Mouse (Mus musculus): Measurements from ENCODE around the gene Comtd1. TPM values are rescaled to one million over a fixed set of nuclear protein-coding genes. Genes with fewer than 3 reads are reported as not detected.

Comtd1 gene
- polyA plus RNA-seq, 1 experiment = 19.4 TPM

GRCm38 (mm10) chr14:21813216-21813615, 35.6 kb downstream of the Comtd1 start:
- H3K27me3 ChIP-seq (ENCODE audit: control insufficient read depth, insufficient read depth, low read length) = no peaks in the 10 kb centered on the region
- TF ChIP-seq CTCF (IDR thresholded peaks at IDR 0.05; ENCODE audit: extremely low read depth, insufficient read depth, insufficient read length, insufficient replicate concordance) = no peak
- no peak for TF ChIP-seq POLR2A (IDR thresholded peaks at IDR 0.05; ENCODE audit: low read depth, low read length)
- 0 out of 2 replicates have a peak, but pooled peaks cover 2% of the 10 kb centered on the region for H3K4me1 ChIP-seq (ENCODE audit: control insufficient read depth, insufficient read depth, insufficient read length)
- no peaks in the 10 kb centered on the region for H3K36me3 ChIP-seq (ENCODE audit: control insufficient read depth, insufficient read depth, low read length)
- DNase-seq (ENCODE audit: low read depth in 1 of 2, low spot score in 2 of 2) = no peak
- no peak overlapping the region for H3K4me3 ChIP-seq (ENCODE audit: extremely low read depth, insufficient read depth, insufficient read length)
- WGBS = 55% methylated on average over 4 of the region's 4 CpGs
- no peak overlapping the region for H3K27ac ChIP-seq (ENCODE audit: insufficient read depth, low read length)

- peak; percentile 55 to 71 for DNase-seq (ENCODE audit: low read depth in 1 of 2, low spot score in 2 of 2)
- H3K4me1 ChIP-seq (ENCODE audit: control insufficient read depth, insufficient read depth, insufficient read length) = 0 out of 2 replicates have a peak, but pooled peaks cover 2% of the 10 kb centered on the region
- no peaks in the 10 kb centered on the region for H3K36me3 ChIP-seq (ENCODE audit: control insufficient read depth, insufficient read depth, low read length)
- H3K27ac ChIP-seq (ENCODE audit: insufficient read depth, low read length) = no peak overlapping the region
- H3K27me3 ChIP-seq (ENCODE audit: control insufficient read depth, insufficient read depth, low read length) = no peaks in the 10 kb centered on the region
- no peak overlapping the region for H3K4me3 ChIP-seq (ENCODE audit: extremely low read depth, insufficient read depth, insufficient read length)
- TF ChIP-seq CTCF (IDR thresholded peaks at IDR 0.05; ENCODE audit: extremely low read depth, insufficient read depth, insufficient read length, insufficient replicate concordance) (peak; percentile 39; the same call in 1 of the 2 replicates), POLR2A (IDR thresholded peaks at IDR 0.05; ENCODE audit: low read depth, low read length) (no peak)
- 25% methylated on average over 14 of the region's 14 CpGs for WGBS
Observed at GRCm38 (mm10) chr14:21812590-21813162, 36.1 kb downstream of the Comtd1 start.

- Histone ChIP-seq H3K4me1 (ENCODE audit: control insufficient read depth, insufficient read depth, insufficient read length) (0 out of 2 replicates have a peak, but pooled peaks cover 2% of the 10 kb centered on the region), H3K4me3 (ENCODE audit: extremely low read depth, insufficient read depth, insufficient read length) (no peak overlapping the region), H3K27ac (ENCODE audit: insufficient read depth, low read length) (no peak overlapping the region), H3K36me3 (ENCODE audit: control insufficient read depth, insufficient read depth, low read length) (no peaks in the 10 kb centered on the region), H3K27me3 (ENCODE audit: control insufficient read depth, insufficient read depth, low read length) (no peaks in the 10 kb centered on the region)
- TF ChIP-seq POLR2A (IDR thresholded peaks at IDR 0.05; ENCODE audit: low read depth, low read length) (no peak), CTCF (IDR thresholded peaks at IDR 0.05; ENCODE audit: extremely low read depth, insufficient read depth, insufficient read length, insufficient replicate concordance) (no peak)
- DNase-seq (ENCODE audit: low read depth in 1 of 2, low spot score in 2 of 2) = no peak
- WGBS = 84% methylated on average over 10 of the region's 10 CpGs
Observed at GRCm38 (mm10) chr14:21811744-21812393, 36.9 kb downstream of the Comtd1 start.

- Histone ChIP-seq H3K27me3 (ENCODE audit: control insufficient read depth, insufficient read depth, low read length) (no peaks in the 10 kb centered on the region), H3K4me1 (ENCODE audit: control insufficient read depth, insufficient read depth, insufficient read length) (0 out of 2 replicates have a peak, but pooled peaks cover 2% of the 10 kb centered on the region), H3K36me3 (ENCODE audit: control insufficient read depth, insufficient read depth, low read length) (no peaks in the 10 kb centered on the region), H3K4me3 (ENCODE audit: extremely low read depth, insufficient read depth, insufficient read length) (no peak overlapping the region), H3K27ac (ENCODE audit: insufficient read depth, low read length) (no peak overlapping the region)
- WGBS = 30% methylated on average over 4 of the region's 4 CpGs
- TF ChIP-seq CTCF (IDR thresholded peaks at IDR 0.05; ENCODE audit: extremely low read depth, insufficient read depth, insufficient read length, insufficient replicate concordance) (no peak), POLR2A (IDR thresholded peaks at IDR 0.05; ENCODE audit: low read depth, low read length) (no peak)
- DNase-seq (ENCODE audit: low read depth in 1 of 2, low spot score in 2 of 2) = no peak
Observed at GRCm38 (mm10) chr14:21811301-21811700, 37.5 kb downstream of the Comtd1 start.

GRCm38 (mm10) chr14:21809418-21809817, 39.4 kb downstream of the Comtd1 start:
- H3K4me3 ChIP-seq (ENCODE audit: extremely low read depth, insufficient read depth, insufficient read length) = no peak overlapping the region
- H3K27me3 ChIP-seq (ENCODE audit: control insufficient read depth, insufficient read depth, low read length) = no peaks in the 10 kb centered on the region
- DNase-seq (ENCODE audit: low read depth in 1 of 2, low spot score in 2 of 2) = no peak
- H3K36me3 ChIP-seq (ENCODE audit: control insufficient read depth, insufficient read depth, low read length) = no peaks in the 10 kb centered on the region
- 94% methylated on average over 2 of the region's 2 CpGs for WGBS
- 0 out of 2 replicates have a peak, but pooled peaks cover 2% of the 10 kb centered on the region for H3K4me1 ChIP-seq (ENCODE audit: control insufficient read depth, insufficient read depth, insufficient read length)
- no peak overlapping the region for H3K27ac ChIP-seq (ENCODE audit: insufficient read depth, low read length)
- TF ChIP-seq CTCF (IDR thresholded peaks at IDR 0.05; ENCODE audit: extremely low read depth, insufficient read depth, insufficient read length, insufficient replicate concordance) = no peak
- TF ChIP-seq POLR2A (IDR thresholded peaks at IDR 0.05; ENCODE audit: low read depth, low read length) = no peak

GRCm38 (mm10) chr14:21808208-21808922, 40.4 kb downstream of the Comtd1 start:
- no peaks in the 10 kb centered on the region for H3K36me3 ChIP-seq (ENCODE audit: control insufficient read depth, insufficient read depth, low read length)
- TF ChIP-seq CTCF (IDR thresholded peaks at IDR 0.05; ENCODE audit: extremely low read depth, insufficient read depth, insufficient read length, insufficient replicate concordance) = no peak
- TF ChIP-seq POLR2A (IDR thresholded peaks at IDR 0.05; ENCODE audit: low read depth, low read length) = no peak
- WGBS = 90% methylated on average over 8 of the region's 8 CpGs
- H3K27me3 ChIP-seq (ENCODE audit: control insufficient read depth, insufficient read depth, low read length) = no peaks in the 10 kb centered on the region
- H3K27ac ChIP-seq (ENCODE audit: insufficient read depth, low read length) = no peak overlapping the region
- H3K4me3 ChIP-seq (ENCODE audit: extremely low read depth, insufficient read depth, insufficient read length) = no peak overlapping the region
- DNase-seq (ENCODE audit: low read depth in 1 of 2, low spot score in 2 of 2) = no peak
- 0 out of 2 replicates have a peak, but pooled peaks cover 2% of the 10 kb centered on the region for H3K4me1 ChIP-seq (ENCODE audit: control insufficient read depth, insufficient read depth, insufficient read length)

Measured in spleen, adult 2 months (tissue).